ENCODE assay signal across 8 mouse cellular contexts in genomic region chr11:120991791-120992190, GRCm38 (mm10). TPM values are rescaled to one million over a fixed set of nuclear protein-coding genes. Genes with fewer than 3 reads are reported as not detected.
DNase-seq lines count a peak whose midpoint lies in the region; ATAC-seq and TF ChIP-seq lines count a peak whose summit lies in the region.

No protein-coding gene starts in this region.

- TF ChIP-seq CTCF in gastrocnemius, adult 2 months (IDR thresholded peaks at IDR 0.05), result no peak
- no peak for TF ChIP-seq CTCF in MEL (IDR thresholded peaks at IDR 0.05 in 2 of 3, conservative IDR thresholded peaks at IDR 0.05 in 1 of 3; ENCODE audit: control insufficient read depth in 1 of 3, insufficient read depth in 1 of 3, low read depth in 2 of 3, low read length in 3 of 3, poor library complexity in 1 of 3, severe bottlenecking in 1 of 3)

- peak; percentile 68 for DNase-seq in gastrocnemius, adult 2 months
- no peak for DNase-seq in gastrocnemius, postnatal 10 days
- DNase-seq in MEL (ENCODE audit: low read depth, low spot score), result no peak
- peak; percentile 79 to 83 for DNase-seq in heart, adult 18-20 months
- DNase-seq in limb, embryonic 11.5 days (ENCODE audit: low spot score), result no peak
- DNase-seq in adrenal gland, postnatal 14 days, result no peak
- DNase-seq in embryo, embryonic 10 days (ENCODE audit: low spot score), result no peak

- peak overlapping the region; percentile 94 for H3K4me3 ChIP-seq in gastrocnemius, adult 2 months
- H3K4me3 ChIP-seq in MEL (ENCODE audit: control insufficient read depth in 1 of 2, insufficient read depth in 1 of 2, low read depth in 2 of 2, low read length in 2 of 2), result peak overlapping the region; percentile 81 to 99
- H3K4me3 ChIP-seq in limb, embryonic 11.5 days (ENCODE audit: low read depth, low read length), result peak overlapping the region; percentile 99
- H3K4me3 ChIP-seq in neural tube, embryonic 13.5 days, result peak overlapping the region; percentile 98

- peaks cover 21 to 30% of the 10 kb centered on the region in 2 experiments for H3K4me1 ChIP-seq in MEL (ENCODE audit: control insufficient read depth in 1 of 2, insufficient read depth in 2 of 2, low read length in 2 of 2)
- peaks cover 20% of the 10 kb centered on the region for H3K4me1 ChIP-seq in limb, embryonic 11.5 days (ENCODE audit: control insufficient read depth, insufficient read depth, low read length)
- peaks cover 59% of the 10 kb centered on the region for H3K4me1 ChIP-seq in neural tube, embryonic 13.5 days (replicated peaks)

- peaks cover 52% of the 10 kb centered on the region for H3K79me2 ChIP-seq in MEL (ENCODE audit: control insufficient read depth, insufficient read depth, low read length, poor library complexity)

- H3K27ac ChIP-seq in gastrocnemius, adult 2 months, result peak overlapping the region; percentile 100
- peak overlapping the region; percentile 8; the same call in 1 of the 2 replicates for H3K27ac ChIP-seq in MEL (ENCODE audit: control insufficient read depth, low read depth, low read length)
- H3K27ac ChIP-seq in limb, embryonic 11.5 days (replicated peaks; ENCODE audit: low read depth, low read length), result no peak overlapping the region; the same call in 1 of the 2 replicates
- H3K27ac ChIP-seq in neural tube, embryonic 13.5 days (replicated peaks), result peak overlapping the region; percentile 97

- H3K9ac ChIP-seq in MEL (ENCODE audit: control insufficient read depth, low read depth, low read length, poor library complexity, severe bottlenecking), result peak overlapping the region; percentile 80
- peak overlapping the region; percentile 100 for H3K9ac ChIP-seq in limb, embryonic 11.5 days (ENCODE audit: low read length)
- peak overlapping the region; percentile 100 for H3K9ac ChIP-seq in neural tube, embryonic 13.5 days

- 94% methylated on average over 3 of the region's 3 CpGs for WGBS in limb, embryonic 11.5 days
- WGBS in neural tube, embryonic 13.5 days, result 72% methylated on average over 3 of the region's 3 CpGs

- intact Hi-C loops in gastrocnemius, adult 2 months (cut with DNase I), result no loop called here

- H3K9me3 ChIP-seq in MEL (replicated peaks; ENCODE audit: insufficient read depth, low read length), result no peaks in the 10 kb centered on the region
- no peaks in the 10 kb centered on the region for H3K9me3 ChIP-seq in limb, embryonic 11.5 days (ENCODE audit: control insufficient read depth, low read length)
- no peaks in the 10 kb centered on the region for H3K9me3 ChIP-seq in neural tube, embryonic 13.5 days

- no peaks in the 10 kb centered on the region for H3K27me3 ChIP-seq in MEL (ENCODE audit: control insufficient read depth in 1 of 2, insufficient read depth in 2 of 2, low read length in 2 of 2)
- H3K27me3 ChIP-seq in limb, embryonic 11.5 days (ENCODE audit: control insufficient read depth, insufficient read depth, low read length), result no peaks in the 10 kb centered on the region
- H3K27me3 ChIP-seq in neural tube, embryonic 13.5 days, result no peaks in the 10 kb centered on the region

- peak overlapping the region; percentile 84 for H3K4me2 ChIP-seq in limb, embryonic 11.5 days (ENCODE audit: low read depth, severe bottlenecking)
- H3K4me2 ChIP-seq in neural tube, embryonic 13.5 days, result peak overlapping the region; percentile 95

- no peak for TF ChIP-seq POLR2A in MEL (IDR thresholded peaks at IDR 0.05; ENCODE audit: control insufficient read depth in 1 of 2, insufficient read depth in 1 of 2, low read depth in 1 of 2, low read length in 2 of 2, poor library complexity in 1 of 2)

- ATAC-seq in limb, embryonic 11.5 days (ENCODE audit: insufficient number of reproducible peaks, low FRiP score, low TSS enrichment, low read depth), result no peak
- 0 out of 2 replicates have a peak, but pooled peaks have one; percentile 6 for ATAC-seq in neural tube, embryonic 13.5 days (ENCODE audit: low read depth)

- no peak for TF ChIP-seq EP300 in MEL (IDR thresholded peaks at IDR 0.05; ENCODE audit: low read depth in 1 of 2, low read length in 2 of 2)

- TF ChIP-seq RAD21 in MEL (IDR thresholded peaks at IDR 0.05; ENCODE audit: low read depth, low read length), result no peak

- H3K36me3 ChIP-seq in MEL (ENCODE audit: control insufficient read depth in 1 of 2, insufficient read depth in 2 of 2, low read length in 2 of 2), result peaks cover 7 to 30% of the 10 kb centered on the region in 2 experiments
- H3K36me3 ChIP-seq in limb, embryonic 11.5 days (ENCODE audit: control insufficient read depth, insufficient read depth, low read length), result peaks cover 3% of the 10 kb centered on the region; the same call in 1 of the 2 replicates
- no peaks in the 10 kb centered on the region; the same call in 1 of the 2 replicates for H3K36me3 ChIP-seq in neural tube, embryonic 13.5 days

TF ChIP-seq in MEL, 35 proteins besides CTCF, POLR2A, EP300 and RAD21:
- TF ChIP-seq UBTF (IDR thresholded peaks at IDR 0.05; ENCODE audit: borderline replicate concordance, insufficient read depth, low read depth, low read length) (no peak), POLR2AphosphoS5 (IDR thresholded peaks at IDR 0.05; ENCODE audit: borderline replicate concordance, low read depth, low read length) (no peak), CHD1 (IDR thresholded peaks at IDR 0.05; ENCODE audit: low read depth, low read length) (0 out of 2 replicates have a peak, but pooled peaks have one; percentile 23), HCFC1 (IDR thresholded peaks at IDR 0.05; ENCODE audit: low read depth, low read length) (no peak), MYC (IDR thresholded peaks at IDR 0.05; ENCODE audit: low read depth, low read length) (no peak)

RNA-seq across cellular contexts. Expression of gene Csnk1d, which starts 0.7 kb away (rescaled TPM):
- total RNA-seq in gastrocnemius, adult 2 months (2021), result 10 to 100 TPM; 50.0 to 53.7 TPM
- total RNA-seq in gastrocnemius, postnatal 10 days (2021), result 10 to 100 TPM; 67.8 to 77.3 TPM
- total RNA-seq in MEL (2012; rRNA removed), result 81.3 and 83.2 TPM in 2 replicates
- polyA plus RNA-seq in MEL (2012; ENCODE audit: insufficient read depth in 1 of 2, insufficient read length in 2 of 2, low read depth in 1 of 2, low replicate concordance in 2 of 2, missing spikeins in 1 of 2), result 100 to 1,000 TPM; 121 to 329 TPM
- total RNA-seq in heart, adult 18-20 months (2021), result 10 to 100 TPM; 49.2 to 55.1 TPM
- 67.1 and 84.5 TPM in 2 replicates for polyA plus RNA-seq in limb, embryonic 11.5 days (2014; fragmentation: Nextera tagmentation; extraction: Ambion mirVana)
- polyA plus RNA-seq in neural tube, embryonic 13.5 days (2015; fragmentation: Nextera tagmentation; extraction: Ambion mirVana), result 135 and 138 TPM in 2 replicates
- total RNA-seq in adrenal gland, postnatal 14 days (2021), result 124 and 135 TPM in 2 replicates

RNA-seq across cellular contexts. Expression of gene Slc16a3, which starts 43.5 kb away (rescaled TPM):
- 100 to 1,000 TPM; 295 to 479 TPM for total RNA-seq in gastrocnemius, adult 2 months (2021)
- 100 to 1,000 TPM; 193 to 232 TPM for total RNA-seq in gastrocnemius, postnatal 10 days (2021)
- total RNA-seq in MEL (2012; rRNA removed), result 570 and 748 TPM in 2 replicates
- polyA plus RNA-seq in MEL (2012; ENCODE audit: insufficient read depth in 1 of 2, insufficient read length in 2 of 2, low read depth in 1 of 2, low replicate concordance in 2 of 2, missing spikeins in 1 of 2), result 100 to 1,000 TPM in 1 of 2 experiments, 10 to 100 TPM in 1; 85.7 to 610 TPM
- under 1 TPM; 0.77 to 0.87 TPM for total RNA-seq in heart, adult 18-20 months (2021)
- 48.2 and 58.1 TPM in 2 replicates for polyA plus RNA-seq in limb, embryonic 11.5 days (2014; fragmentation: Nextera tagmentation; extraction: Ambion mirVana)
- 12.7 and 16.8 TPM in 2 replicates for polyA plus RNA-seq in neural tube, embryonic 13.5 days (2015; fragmentation: Nextera tagmentation; extraction: Ambion mirVana)
- 10.6 and 14.0 TPM in 2 replicates for total RNA-seq in adrenal gland, postnatal 14 days (2021)

RNA-seq across cellular contexts. Expression of gene Cd7, which starts 47.4 kb away (rescaled TPM):
- not detected for total RNA-seq in gastrocnemius, adult 2 months (2021)
- total RNA-seq in gastrocnemius, postnatal 10 days (2021), result not detected
- 0.39 and 0.58 TPM in 2 replicates for total RNA-seq in MEL (2012; rRNA removed)
- under 1 TPM in 1 of 2 experiments, not detected in 1; 0.33 TPM for polyA plus RNA-seq in MEL (2012; ENCODE audit: insufficient read depth in 1 of 2, insufficient read length in 2 of 2, low read depth in 1 of 2, low replicate concordance in 2 of 2, missing spikeins in 1 of 2)
- 1 to 10 TPM in 1 of 2 experiments, under 1 TPM in 1; 0.35 to 1.1 TPM for total RNA-seq in heart, adult 18-20 months (2021)
- 0.47 TPM in 1 of 2 replicates, not detected in the other for polyA plus RNA-seq in limb, embryonic 11.5 days (2014; fragmentation: Nextera tagmentation; extraction: Ambion mirVana)
- 0.20 TPM in 1 of 2 replicates, not detected in the other for polyA plus RNA-seq in neural tube, embryonic 13.5 days (2015; fragmentation: Nextera tagmentation; extraction: Ambion mirVana)
- total RNA-seq in adrenal gland, postnatal 14 days (2021), result 0.48 and 3.8 TPM in 2 replicates

RNA-seq across cellular contexts. Expression of gene Ccdc57, which starts 59.1 kb away (rescaled TPM):
- 1 to 10 TPM; 3.4 to 3.6 TPM for total RNA-seq in gastrocnemius, adult 2 months (2021)
- 1 to 10 TPM; 2.5 to 4.8 TPM for total RNA-seq in gastrocnemius, postnatal 10 days (2021)
- total RNA-seq in MEL (2012; rRNA removed), result 4.4 and 5.3 TPM in 2 replicates
- 1 to 10 TPM in 1 of 2 experiments, not detected in 1; 7.4 TPM for polyA plus RNA-seq in MEL (2012; ENCODE audit: insufficient read depth in 1 of 2, insufficient read length in 2 of 2, low read depth in 1 of 2, low replicate concordance in 2 of 2, missing spikeins in 1 of 2)
- total RNA-seq in heart, adult 18-20 months (2021), result under 1 TPM; 0.65 to 0.77 TPM
- 5.0 and 5.1 TPM in 2 replicates for polyA plus RNA-seq in limb, embryonic 11.5 days (2014; fragmentation: Nextera tagmentation; extraction: Ambion mirVana)
- polyA plus RNA-seq in neural tube, embryonic 13.5 days (2015; fragmentation: Nextera tagmentation; extraction: Ambion mirVana), result 3.9 and 4.2 TPM in 2 replicates
- 12.6 and 17.7 TPM in 2 replicates for total RNA-seq in adrenal gland, postnatal 14 days (2021)

Comparison
In these comparisons a context has a peak if more than half of its experiments do, and no peak if none do; other contexts are left out.
1. DNase-seq: peak in gastrocnemius, adult 2 months (single experiment) and heart, adult 18-20 months (2 of 2); none in gastrocnemius, postnatal 10 days (single experiment), MEL (single experiment), limb, embryonic 11.5 days (single experiment), adrenal gland, postnatal 14 days (single experiment) and embryo, embryonic 10 days (single experiment).
2. RNA of gene Slc16a3, which starts 43.5 kb away (total RNA-seq): 570 to 748 TPM in MEL, 295 to 479 TPM in gastrocnemius, adult 2 months and 193 to 232 TPM in gastrocnemius, postnatal 10 days; 10.6 to 14.0 TPM in adrenal gland, postnatal 14 days and 0.77 to 0.87 TPM in heart, adult 18-20 months; every median in the first group is over 10 times any median in the second.
3. Peak in every context shown above with its lines, with median percentiles within 50 percentile points of each other: H3K4me3 ChIP-seq and H3K9ac ChIP-seq.